Mouse (Mus musculus): ENCODE measurements around the gene Vmn2r48. TPM values are rescaled to one million over a fixed set of nuclear protein-coding genes. Genes with fewer than 3 reads are reported as not detected.
"Not testable (repeated sequence)": the region's sequence is repeated elsewhere in the genome, so short reads cannot be mapped to it uniquely, and the experiment has no call there.

The Vmn2r48 gene
- not detected in 2 replicates for polyA plus RNA-seq (2015; fragmentation: Nextera tagmentation; extraction: Ambion mirVana)

- not testable (repeated sequence) for H3K27me3 ChIP-seq (ENCODE audit: control insufficient read depth, insufficient read depth, low read depth, low read length); H3K4me1 ChIP-seq (replicated peaks; ENCODE audit: control insufficient read depth, insufficient read depth, low read length); H3K9me3 ChIP-seq (ENCODE audit: control insufficient read depth, low read length); H3K4me2 ChIP-seq (ENCODE audit: low read depth, low read length); H3K9ac ChIP-seq (ENCODE audit: low read length); ATAC-seq (ENCODE audit: low read depth); H3K4me3 ChIP-seq (ENCODE audit: low read length); H3K27ac ChIP-seq (ENCODE audit: low read length); H3K36me3 ChIP-seq (ENCODE audit: control insufficient read depth, insufficient read depth, low read length)
- 79% methylated on average over 2 of the region's 2 CpGs for WGBS
Observed at GRCm38 (mm10) chr7:9953485-9953884, at the start of gene Vmn2r48. Vmn2r48 (minus strand) TSS chr7:9953585.

- not testable (repeated sequence) for H3K27me3 ChIP-seq (ENCODE audit: control insufficient read depth, insufficient read depth, low read depth, low read length); H3K4me2 ChIP-seq (ENCODE audit: low read depth, low read length); H3K27ac ChIP-seq (ENCODE audit: low read length); ATAC-seq (ENCODE audit: low read depth); H3K36me3 ChIP-seq (ENCODE audit: control insufficient read depth, insufficient read depth, low read length); H3K9me3 ChIP-seq (ENCODE audit: control insufficient read depth, low read length); H3K9ac ChIP-seq (ENCODE audit: low read length); H3K4me1 ChIP-seq (replicated peaks; ENCODE audit: control insufficient read depth, insufficient read depth, low read length); H3K4me3 ChIP-seq (ENCODE audit: low read length)
- WGBS = no CpG with 5 or more reads among the region's 2 CpGs
Observed at GRCm38 (mm10) chr7:9992157-9992556, 38.8 kb upstream of the Vmn2r48 start, which contains the start of gene Vmn2r49. Vmn2r49 (minus strand) TSS chr7:9992257.

Other genes with a start within 250 kb of the Vmn2r48 start
- 0.13 TPM in 1 of 2 replicates, not detected in the other for gene Vmn2r46, start 183.0 kb downstream of the Vmn2r48 start, polyA plus RNA-seq (2015; fragmentation: Nextera tagmentation; extraction: Ambion mirVana)
- not detected in 2 replicates for gene Vmn2r47, start 112.3 kb downstream of the Vmn2r48 start, polyA plus RNA-seq (2015; fragmentation: Nextera tagmentation; extraction: Ambion mirVana)
- gene Vmn2r49, start 38.7 kb upstream of the Vmn2r48 start, polyA plus RNA-seq (2015; fragmentation: Nextera tagmentation; extraction: Ambion mirVana) = not detected in 2 replicates
- gene Vmn2r50, start 99.7 kb upstream of the Vmn2r48 start, polyA plus RNA-seq (2015; fragmentation: Nextera tagmentation; extraction: Ambion mirVana) = not detected in 2 replicates
- not detected in 2 replicates for gene Vmn2r51, start 152.2 kb upstream of the Vmn2r48 start, polyA plus RNA-seq (2015; fragmentation: Nextera tagmentation; extraction: Ambion mirVana)
- not detected in 2 replicates for gene Vmn2r52, start 223.0 kb upstream of the Vmn2r48 start, polyA plus RNA-seq (2015; fragmentation: Nextera tagmentation; extraction: Ambion mirVana)